Mouse (Mus musculus) C2C12 (cell line): ENCODE measurements at regions not wholly inside any gene's neighbourhood (a gene's known extent, or its start where the extent isn't known, plus 50 kb on each side); places are given as distances from the start of the nearest gene placed in this dataset.

ENCODE experiments used
- H3K27me3 ChIP-seq: one replicate; pipeline ENCODE4 v1.6.1; 2011; ENCODE audit not compliant: control insufficient read depth, insufficient read depth, insufficient read length
- H3K36me3 ChIP-seq: one replicate; pipeline ENCODE4 v1.6.1; 2011; ENCODE audit not compliant: control insufficient read depth, insufficient read depth
- H3K4me3 ChIP-seq: one replicate; pipeline ENCODE4 v1.5.1; 2011; ENCODE audit warnings: mild to moderate bottlenecking, control low read depth; ENCODE audit not compliant: poor library complexity, insufficient read depth, severe bottlenecking
- H3K79me2 ChIP-seq: one replicate; pipeline ENCODE4 v1.6.1; 2011; ENCODE audit not compliant: control insufficient read depth, insufficient read depth
- H3K79me3 ChIP-seq: one replicate; pipeline ENCODE4 v1.6.1; 2011; ENCODE audit warnings: low read depth, control low read depth
- H3ac ChIP-seq: one replicate; pipeline ENCODE3; 2011; ENCODE audit warnings: low read depth; ENCODE audit not compliant: control insufficient read depth, insufficient read length
- CEBPB ChIP-seq: IDR thresholded peaks from one replicate; pipeline ENCODE4 v1.6.1; 2011; ENCODE audit warnings: low read depth, mild to moderate bottlenecking, control low read depth, moderate library complexity
- CTCF ChIP-seq: IDR thresholded peaks from one replicate; pipeline ENCODE4 v1.5.1; 2011; ENCODE audit not compliant: control insufficient read depth, insufficient read depth, insufficient read length
- FOSL1 ChIP-seq: IDR thresholded peaks from one replicate; pipeline ENCODE4 v1.8.0; 2011; ENCODE audit warnings: mild to moderate bottlenecking, low read length; ENCODE audit not compliant: poor library complexity, insufficient read depth, severe bottlenecking
- MAX ChIP-seq: IDR thresholded peaks from one replicate; pipeline ENCODE4 v1.6.1; 2011; ENCODE audit warnings: mild to moderate bottlenecking, control low read depth
- MYOD1 ChIP-seq: IDR thresholded peaks from one replicate; pipeline ENCODE4 v1.6.1; 2011; ENCODE audit warnings: low read depth; ENCODE audit not compliant: control insufficient read depth, insufficient read length
- MYOG ChIP-seq: IDR thresholded peaks from one replicate; pipeline ENCODE4 v1.6.1; 2011; ENCODE audit not compliant: control insufficient read depth, insufficient read length; ENCODE audit errors: extremely low read depth
- USF1 ChIP-seq: IDR thresholded peaks from one replicate; pipeline ENCODE4 v1.6.1; 2011; ENCODE audit warnings: low read depth, mild to moderate bottlenecking, control low read depth, moderate library complexity

DNA sequence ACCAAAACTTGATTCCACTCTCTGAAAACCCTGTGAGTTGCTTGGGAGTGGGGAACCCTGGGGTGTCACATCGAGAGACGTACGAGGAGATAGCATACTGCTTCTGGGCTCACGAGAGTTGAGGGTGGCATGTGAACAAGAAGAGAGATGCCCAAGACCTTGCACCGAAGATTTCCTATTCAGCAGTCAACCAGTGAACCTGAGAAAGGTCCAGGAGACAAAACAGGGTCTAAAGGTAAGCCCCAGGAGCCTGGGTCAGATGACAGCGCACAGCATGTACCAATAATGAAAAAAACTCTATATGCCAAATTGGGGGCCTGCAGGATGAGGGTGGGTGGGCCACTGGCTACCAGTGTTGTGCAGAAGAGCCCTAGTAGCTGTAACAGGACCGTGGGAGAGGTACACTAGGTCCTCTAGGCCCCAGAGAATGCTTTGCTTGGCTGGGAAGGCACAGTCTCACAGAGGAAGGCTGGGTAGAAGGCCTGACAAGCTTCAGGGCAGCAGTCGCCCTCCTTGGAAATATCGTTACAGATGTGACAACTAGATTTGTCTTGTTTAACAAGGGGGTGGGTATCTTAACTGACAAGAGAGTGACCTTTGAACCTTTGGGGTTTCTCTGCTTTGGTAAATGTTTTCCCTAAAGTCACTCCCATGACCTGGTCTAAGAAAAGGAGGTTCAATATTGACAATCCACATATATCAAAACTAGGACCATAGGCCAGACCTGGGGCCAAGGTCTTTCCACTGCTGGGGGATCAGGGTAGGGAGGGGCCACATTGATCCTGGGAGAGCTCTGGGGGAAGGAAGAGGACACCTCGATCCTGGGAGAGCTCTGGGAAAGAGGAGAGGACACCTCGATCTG is 93.1 kb downstream of the Zfp706 start:
- Histone ChIP-seq H3K27me3 (no peaks in the 10 kb centered on the region), H3K79me2 (no peaks in the 10 kb centered on the region), H3ac (no peak overlapping the region), H3K36me3 (no peaks in the 10 kb centered on the region), H3K79me3 (no peaks in the 10 kb centered on the region), H3K4me3 (no peak overlapping the region)
- TF ChIP-seq MAX, result no peak
- TF ChIP-seq CEBPB, result no peak
- TF ChIP-seq CTCF, result no peak
- no peak for TF ChIP-seq USF1
- no peak for TF ChIP-seq MYOG
- no peak for TF ChIP-seq MYOD1
- no peak for TF ChIP-seq FOSL1

DNA sequence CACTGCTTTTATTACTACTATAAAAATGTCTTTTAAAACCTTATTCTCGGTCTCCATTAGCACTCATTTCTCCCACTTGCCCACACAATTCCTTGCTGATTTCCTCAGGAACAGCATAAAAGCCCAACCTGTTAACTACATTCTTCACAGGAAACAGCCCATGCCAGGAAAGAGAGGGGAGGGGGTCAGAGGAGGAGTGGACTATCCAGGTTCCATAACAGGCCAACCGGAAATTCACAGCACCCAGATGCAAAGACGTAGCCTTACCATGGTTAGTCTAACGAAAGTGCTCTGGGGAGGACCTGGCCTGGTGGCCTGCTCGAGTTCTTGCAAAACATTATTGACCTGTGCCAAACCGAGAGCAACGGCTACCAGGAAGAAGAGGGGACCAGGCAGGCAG is 94.3 kb downstream of the Zfp706 start:
- H3K4me3 ChIP-seq, result no peak overlapping the region
- no peaks in the 10 kb centered on the region for H3K79me3 ChIP-seq
- no peaks in the 10 kb centered on the region for H3K36me3 ChIP-seq
- no peaks in the 10 kb centered on the region for H3K79me2 ChIP-seq
- H3K27me3 ChIP-seq, result no peaks in the 10 kb centered on the region
- TF ChIP-seq MYOG, result no peak
- TF ChIP-seq FOSL1, result no peak
- TF ChIP-seq CTCF, result no peak
- TF ChIP-seq CEBPB, result no peak
- TF ChIP-seq USF1, result no peak
- TF ChIP-seq MAX, result no peak
- TF ChIP-seq MYOD1, result no peak
- no peak overlapping the region for H3ac ChIP-seq

DNA sequence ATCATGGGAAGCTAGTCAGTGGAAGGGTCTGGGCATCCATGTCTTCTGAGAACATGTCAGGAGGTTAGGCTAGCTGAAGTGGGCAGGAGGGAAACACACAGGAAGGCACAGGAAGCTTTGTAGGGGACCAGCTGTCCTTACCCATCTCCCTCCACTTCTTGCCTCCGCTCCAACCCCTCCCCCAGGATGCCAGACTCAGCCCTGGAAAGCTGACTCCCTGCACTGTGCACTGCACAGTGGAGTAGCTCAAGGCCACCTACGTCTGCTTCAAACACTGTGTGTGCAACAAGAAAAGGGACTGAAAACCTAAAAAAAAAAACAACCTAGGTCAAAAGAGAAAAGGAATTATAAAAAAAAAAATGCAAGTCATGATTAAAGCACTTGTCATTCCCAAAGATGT is 97.3 kb downstream of the Zfp706 start:
- H3K27me3 ChIP-seq, result no peaks in the 10 kb centered on the region
- no peak for TF ChIP-seq MAX
- TF ChIP-seq MYOG, result no peak
- TF ChIP-seq CEBPB, result no peak
- H3ac ChIP-seq, result no peak overlapping the region

GRCm38 (mm10) chr15:36909494-36909893 is 98.1 kb downstream of the Zfp706 start:
- no peak for TF ChIP-seq FOSL1
- TF ChIP-seq MYOD1, result no peak
- TF ChIP-seq MYOG, result no peak
- TF ChIP-seq CEBPB, result no peak
- TF ChIP-seq CTCF, result no peak
- TF ChIP-seq USF1, result no peak
- no peak for TF ChIP-seq MAX
- Histone ChIP-seq H3K4me3 (no peak overlapping the region), H3K79me2 (no peaks in the 10 kb centered on the region), H3K79me3 (no peaks in the 10 kb centered on the region), H3ac (no peak overlapping the region), H3K36me3 (no peaks in the 10 kb centered on the region), H3K27me3 (no peaks in the 10 kb centered on the region)

More for the DNA sequence above, 97.3 kb downstream of the Zfp706 start:
- Histone ChIP-seq H3K36me3 (no peaks in the 10 kb centered on the region), H3K79me2 (no peaks in the 10 kb centered on the region), H3K79me3 (no peaks in the 10 kb centered on the region), H3K4me3 (no peak overlapping the region)

DNA sequence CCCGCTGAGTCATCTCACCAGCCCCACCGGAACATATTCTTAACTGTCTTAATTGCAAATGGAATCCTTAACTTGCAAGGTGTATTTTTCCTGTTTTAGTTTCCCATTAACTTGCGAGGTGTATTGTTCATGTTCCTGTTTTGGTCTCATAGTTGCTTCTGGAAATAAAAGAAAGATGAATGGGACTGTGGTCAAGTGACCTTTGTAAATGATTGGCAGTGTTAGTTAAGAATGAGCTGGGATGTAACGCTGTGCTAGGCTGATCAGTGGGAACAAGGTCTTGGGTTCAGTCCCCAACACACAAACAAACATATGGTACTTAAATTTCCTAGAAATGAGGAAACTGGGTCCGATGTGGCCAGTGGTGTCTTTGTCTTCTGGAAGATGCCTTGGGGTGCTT is 100.8 kb downstream of the Zfp706 start:
- H3ac ChIP-seq, result no peak overlapping the region

GRCm38 (mm10) chr15:36906052-36906451 is 101.5 kb downstream of the Zfp706 start:
- Histone ChIP-seq H3K27me3 (no peaks in the 10 kb centered on the region), H3ac (no peak overlapping the region), H3K4me3 (no peak overlapping the region), H3K36me3 (no peaks in the 10 kb centered on the region), H3K79me2 (no peaks in the 10 kb centered on the region), H3K79me3 (no peaks in the 10 kb centered on the region)
- no peak for TF ChIP-seq CTCF
- TF ChIP-seq FOSL1, result no peak
- TF ChIP-seq MYOD1, result no peak
- no peak for TF ChIP-seq CEBPB
- no peak for TF ChIP-seq MAX
- no peak for TF ChIP-seq USF1
- TF ChIP-seq MYOG, result no peak

More for the DNA sequence above, 100.8 kb downstream of the Zfp706 start:
- Histone ChIP-seq H3K27me3 (no peaks in the 10 kb centered on the region), H3K36me3 (no peaks in the 10 kb centered on the region), H3K79me2 (no peaks in the 10 kb centered on the region), H3K79me3 (no peaks in the 10 kb centered on the region), H3K4me3 (no peak overlapping the region)
- no peak for TF ChIP-seq CTCF
- no peak for TF ChIP-seq FOSL1
- TF ChIP-seq USF1, result no peak
- TF ChIP-seq MYOG, result no peak
- TF ChIP-seq MAX, result no peak
- TF ChIP-seq MYOD1, result no peak
- TF ChIP-seq CEBPB, result no peak
